Mouse (Mus musculus) left cerebral cortex, postnatal 4 days (tissue): ENCODE measurements around the gene Flt3. TPM values are rescaled to one million over a fixed set of nuclear protein-coding genes. Genes with fewer than 3 reads are reported as not detected.
A peak's percentile ranks its signal among the peaks of the same experiment; 100 is the strongest.

Experiments
- DNase-seq: peaks from one replicate; pipeline ENCODE4 v3.0.0-alpha.2; 2022
- intact Hi-C: fragments of 180-260 bp; cut with DNase I; formaldehyde crosslinking; loops from one replicate; pipeline ENCODE4 v1.15.1; 2025
- total RNA-seq, 2 experiments: library from RNA; stranded (reverse); gene quantifications; 2 replicates each; pipeline ENCODE4 v1.2.3; 2021

Flt3 gene
- total RNA-seq, 2 experiments from 2014 or later: 0.42 to 0.64 TPM

- no peak for DNase-seq
- intact Hi-C loops: no loop called here
Measured at GRCm38 (mm10) chr5:147417986-147418385, 17.7 kb upstream of the Flt3 start.

DNA sequence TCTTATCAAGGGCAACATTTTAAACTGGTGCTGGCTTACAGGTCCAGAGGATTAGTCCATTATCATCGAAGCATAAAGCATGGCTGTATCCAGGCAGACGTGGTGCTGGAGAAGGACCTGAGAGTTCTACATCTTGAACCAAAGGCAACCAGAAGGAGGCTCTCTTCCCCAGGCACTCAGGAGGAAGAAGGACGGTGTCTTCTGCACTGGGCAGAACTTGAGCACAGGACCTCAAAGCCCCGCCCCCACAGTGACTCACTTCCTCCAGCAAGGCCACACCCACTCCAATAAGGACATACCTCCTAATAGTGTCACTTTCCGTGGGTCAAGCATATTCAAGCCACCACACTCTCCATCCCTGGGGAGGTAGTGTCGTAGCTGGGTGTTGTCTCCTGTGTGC lies 10.3 kb upstream of the Flt3 start:
- DNase-seq: no peak
- intact Hi-C loops: no loop called here

GRCm38 (mm10) chr5:147408731-147409130 lies 8.4 kb upstream of the Flt3 start:
- intact Hi-C loops: loop anchor here (10.0 kb wide), 1 partner anchor 436 kb away; no protein-coding TSS in a partner anchor
- no peak for DNase-seq

DNA sequence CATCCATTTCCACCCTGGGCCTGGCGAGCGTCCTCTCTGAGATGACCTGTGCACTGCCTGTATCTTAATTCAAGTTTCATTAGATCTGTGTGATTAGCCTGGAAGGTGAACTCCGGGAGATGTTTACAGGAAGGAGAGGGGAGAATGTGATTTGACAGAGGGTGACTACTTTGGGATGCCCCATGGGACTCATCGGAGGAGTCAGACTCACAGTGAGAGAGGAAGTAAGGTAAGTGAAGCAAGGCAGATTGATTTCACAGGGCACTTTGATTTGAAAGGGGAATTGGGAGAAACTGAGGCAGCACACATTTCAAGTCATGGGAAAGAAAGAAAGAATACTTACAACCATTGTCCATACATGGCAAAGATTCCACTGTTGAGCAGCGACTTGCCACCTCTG lies 5.8 kb upstream of the Flt3 start:
- intact Hi-C loops: loop anchor here (10.0 kb wide), 1 partner anchor 439 kb away; no protein-coding TSS in a partner anchor
- no peak for DNase-seq

GRCm38 (mm10) chr5:147402505-147402904 lies 2.2 kb upstream of the Flt3 start:
- intact Hi-C loops: loop anchor here (10.0 kb wide), 1 partner anchor 442 kb away; no protein-coding TSS in a partner anchor
- DNase-seq: peak; percentile 61

GRCm38 (mm10) chr5:147401024-147401423 lies 735 bp upstream of the Flt3 start:
- intact Hi-C loops: loop anchor here (10.0 kb wide), 1 partner anchor 444 kb away; no protein-coding TSS in a partner anchor
- DNase-seq: no peak

DNA sequence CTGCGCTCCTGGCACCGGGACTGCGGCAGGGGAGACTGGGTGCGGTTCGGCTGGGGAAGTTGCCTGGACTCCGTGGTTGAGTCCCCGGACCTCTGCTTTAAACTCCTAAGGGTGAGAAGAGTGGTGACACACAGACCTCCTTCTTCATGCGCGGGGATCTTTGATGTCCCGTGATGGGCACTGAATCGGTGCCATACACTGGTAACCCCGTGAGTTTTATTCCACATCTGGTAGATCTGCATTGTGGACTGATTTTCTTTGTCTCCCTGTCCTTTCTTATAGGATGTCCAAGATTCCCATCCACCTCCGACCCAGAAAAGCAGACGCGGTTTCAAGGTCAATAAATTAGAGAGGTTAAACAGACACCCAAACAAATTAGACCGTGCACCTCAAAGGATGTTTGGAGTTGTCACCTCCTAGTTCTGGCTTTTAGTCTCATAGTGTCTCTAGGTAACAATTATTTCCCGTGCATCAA lies 253 bp upstream of the Flt3 start:
- intact Hi-C loops: loop anchor here (10.0 kb wide), 1 partner anchor 444 kb away; no protein-coding TSS in a partner anchor
- no peak for DNase-seq

DNA sequence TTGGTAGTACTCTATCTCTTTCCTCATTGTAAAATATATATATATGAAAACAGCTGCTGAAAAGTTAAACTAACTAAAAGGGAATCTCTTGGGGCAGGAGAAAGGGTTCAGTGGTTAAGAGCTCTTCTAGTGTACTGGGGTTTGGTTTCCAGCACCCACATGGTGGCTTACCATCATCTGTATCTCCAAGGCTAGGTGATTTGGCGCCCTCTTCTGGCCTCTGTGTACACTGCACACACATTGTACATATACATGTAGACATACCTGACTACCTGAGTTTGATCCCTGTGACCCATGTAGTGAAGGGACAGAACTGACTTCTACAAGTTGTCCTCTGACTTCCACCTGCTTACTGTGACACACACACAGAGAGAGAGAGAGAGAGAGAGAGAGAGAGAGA lies 5.2 kb downstream of the Flt3 start:
- intact Hi-C loops: no loop called here
- DNase-seq: no peak

DNA sequence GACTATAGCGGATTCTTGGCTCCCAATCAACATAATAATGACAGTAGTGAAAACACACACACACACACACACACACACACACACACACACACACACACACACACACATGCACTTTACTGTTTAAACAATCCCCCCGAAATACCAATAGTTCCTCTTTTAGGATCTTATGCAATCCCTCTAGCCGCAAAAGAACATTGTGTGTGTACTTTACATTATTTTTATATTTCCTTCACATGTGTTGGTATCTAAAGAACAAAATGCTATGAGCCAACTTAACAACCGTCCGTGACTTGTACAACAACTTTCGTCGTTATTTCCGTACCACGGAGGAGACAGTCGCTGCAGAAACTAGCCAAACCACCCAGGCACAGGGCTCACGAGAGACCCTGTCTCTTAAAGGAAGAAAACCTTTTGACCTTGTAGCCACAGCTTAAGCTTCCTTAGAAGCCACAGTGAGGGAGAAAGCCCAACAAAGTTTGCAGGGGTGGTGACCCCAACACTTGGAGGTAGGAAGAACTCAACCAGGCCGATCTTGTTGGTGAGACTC lies 7.5 kb downstream of the Flt3 start:
- DNase-seq: no peak
- intact Hi-C loops: no loop called here

- DNase-seq: peak; percentile 27
- intact Hi-C loops: no loop called here
Measured at GRCm38 (mm10) chr5:147390772-147391171, 9.5 kb downstream of the Flt3 start.

GRCm38 (mm10) chr5:147389052-147389451 lies 11.2 kb downstream of the Flt3 start:
- intact Hi-C loops: no loop called here
- DNase-seq: no peak

- intact Hi-C loops: no loop called here
- DNase-seq: no peak
Measured at GRCm38 (mm10) chr5:147388376-147389008, 11.8 kb downstream of the Flt3 start.

DNA sequence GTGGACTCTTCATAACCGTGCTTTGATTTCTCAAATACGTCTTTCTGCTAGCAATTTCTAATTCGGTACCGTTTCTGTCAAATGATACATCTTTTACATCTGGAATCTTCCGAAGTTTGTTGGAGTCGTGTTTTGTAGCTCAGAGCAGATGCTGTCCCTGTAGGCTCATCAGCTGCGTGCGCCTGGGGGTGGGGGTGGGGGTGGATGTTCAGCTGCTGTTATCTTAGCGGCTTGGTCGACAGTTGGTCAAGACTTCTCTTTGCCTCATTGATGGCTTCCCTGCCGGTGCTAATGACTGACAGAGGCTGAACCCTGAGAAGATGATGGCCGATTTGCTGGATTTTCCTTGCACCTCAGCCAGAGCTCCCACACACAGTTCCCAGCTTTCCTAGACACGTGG lies 13.4 kb downstream of the Flt3 start:
- intact Hi-C loops: no loop called here
- DNase-seq: no peak

DNA sequence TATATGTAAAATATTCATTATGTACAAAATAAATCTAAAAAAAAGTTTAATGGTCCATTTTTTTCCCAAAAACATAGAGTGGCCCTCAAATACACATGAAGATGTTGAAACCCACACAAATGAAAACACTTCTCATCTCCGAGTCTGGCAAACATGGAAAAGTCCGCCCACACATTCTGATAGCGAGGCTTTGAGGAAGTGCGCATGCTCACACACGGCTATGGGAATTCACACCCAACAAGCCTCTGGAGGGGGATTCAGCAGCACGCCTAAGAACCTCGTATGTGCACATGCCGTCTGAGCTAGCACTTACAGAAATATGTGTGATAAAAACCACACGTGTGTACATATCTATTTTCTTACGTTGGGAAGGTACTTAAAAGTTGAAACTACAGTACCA lies 18.9 kb downstream of the Flt3 start:
- DNase-seq: no peak

GRCm38 (mm10) chr5:147379481-147379880 lies 20.8 kb downstream of the Flt3 start:
- no peak for DNase-seq
- intact Hi-C loops: no loop called here

More for the DNA sequence above, 18.9 kb downstream of the Flt3 start:
- intact Hi-C loops: no loop called here

DNA sequence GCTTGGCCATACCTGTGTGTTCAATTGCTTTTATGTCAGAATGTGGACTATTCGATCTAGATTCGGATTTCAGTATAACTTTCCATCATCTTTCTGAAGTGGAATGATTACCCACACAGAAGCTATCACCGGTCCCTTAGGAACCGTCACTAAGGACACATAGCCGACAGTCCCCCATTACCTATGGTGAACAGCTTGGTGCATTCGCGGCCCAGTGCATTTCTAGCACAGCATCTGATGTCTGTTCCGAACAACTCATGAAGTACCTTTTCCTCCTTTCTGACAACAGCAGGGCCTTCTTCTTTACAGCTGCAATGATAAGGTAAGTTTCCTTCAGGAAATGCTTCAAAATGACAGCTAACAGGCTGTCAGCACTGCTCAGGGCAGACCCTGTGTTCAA lies 30.0 kb downstream of the Flt3 start:
- intact Hi-C loops: no loop called here
- peak; percentile 24 for DNase-seq

DNA sequence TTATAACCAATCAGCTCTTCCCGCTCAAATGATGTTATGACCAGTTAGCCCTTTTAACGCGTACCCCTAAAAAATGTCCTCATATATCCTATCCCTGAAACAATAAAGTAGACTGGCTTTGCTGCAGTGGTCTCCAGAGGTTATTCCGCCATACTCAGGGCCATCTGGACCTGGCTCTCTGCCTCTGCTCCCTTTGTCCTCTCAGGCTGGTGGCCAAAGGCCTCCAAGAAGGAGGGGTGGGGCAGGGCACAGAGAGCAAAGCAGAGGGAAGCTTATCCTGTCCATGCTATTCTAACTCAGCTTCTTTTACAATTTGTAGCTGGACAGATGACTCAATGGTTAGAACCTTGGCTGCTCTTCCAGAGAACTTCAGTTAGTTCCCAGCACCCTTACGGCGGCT lies 32.1 kb downstream of the Flt3 start:
- DNase-seq: peak; percentile 67
- intact Hi-C loops: no loop called here

DNA sequence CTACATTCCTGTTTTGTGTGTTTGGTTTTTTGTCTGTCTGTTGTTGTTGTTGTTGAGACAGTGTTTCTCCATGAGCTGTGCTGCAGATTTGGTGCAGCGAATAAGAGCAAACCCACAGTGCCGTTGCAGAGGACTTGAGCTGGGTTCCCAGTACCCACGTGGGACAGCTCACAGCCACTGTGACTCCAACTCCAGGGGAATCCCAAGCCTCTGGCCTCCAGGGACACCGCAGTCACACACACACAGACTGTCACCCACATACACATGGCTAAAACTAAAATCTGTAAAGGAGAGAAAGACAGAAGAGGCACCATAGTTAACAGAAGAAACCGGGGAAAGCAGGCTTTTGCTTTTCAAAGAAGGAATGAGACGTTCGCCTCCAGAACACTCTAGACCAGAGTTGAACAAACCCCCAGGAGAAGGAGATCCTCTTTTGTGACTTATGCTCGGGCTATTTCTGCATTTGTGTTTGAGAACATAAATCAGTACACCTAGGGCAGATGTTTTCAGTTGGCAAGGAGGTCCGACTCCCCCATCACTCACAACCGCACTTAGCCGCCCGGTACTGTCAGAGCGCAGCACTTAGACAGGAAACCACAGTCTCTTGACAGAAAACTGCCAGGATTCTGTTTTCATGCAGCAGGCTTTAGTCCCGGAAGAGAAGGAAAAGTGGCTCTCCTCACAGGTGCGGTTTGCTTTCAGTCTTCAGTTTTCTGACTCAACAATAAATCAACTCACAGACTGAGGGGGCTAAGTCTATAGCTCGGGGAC lies 34.1 kb downstream of the Flt3 start:
- intact Hi-C loops: no loop called here
- DNase-seq: no peak

GRCm38 (mm10) chr5:147363054-147363453 lies 37.2 kb downstream of the Flt3 start:
- intact Hi-C loops: no loop called here
- no peak for DNase-seq

GRCm38 (mm10) chr5:147358481-147358880 lies 41.8 kb downstream of the Flt3 start:
- DNase-seq: no peak
- intact Hi-C loops: no loop called here

- no peak for DNase-seq
- intact Hi-C loops: no loop called here
Measured at GRCm38 (mm10) chr5:147357536-147357935, 42.8 kb downstream of the Flt3 start.
